Mouse (Mus musculus) lung, embryonic 15.5 days (tissue): ENCODE data around the gene Wtip. TPM values are rescaled to one million over a fixed set of nuclear protein-coding genes. Genes with fewer than 3 reads are reported as not detected.
"Not testable (repeated sequence)": the region's sequence is repeated elsewhere in the genome, so short reads cannot be mapped to it uniquely, and the experiment has no call there.

Source experiments
- ATAC-seq: fragments of 200-750 bp; cut with Nextera tagmentation; 2 replicates; pipeline ENCODE4 v1.8.0; 2017; ENCODE audit warnings: moderate number of reproducible peaks, borderline replicate concordance; ENCODE audit not compliant: low FRiP score, low TSS enrichment; ENCODE audit errors: extremely low read depth
- H3K27ac ChIP-seq: fragments of 300-500 bp; sonication (generic); 2 replicates; pipeline ENCODE4 v1.5.1; 2015; ENCODE audit warnings: moderate library complexity, mild to moderate bottlenecking, inconsistent platforms
- H3K27me3 ChIP-seq: fragments of 300-500 bp; sonication (generic); 2 replicates; pipeline ENCODE4 v1.6.1; 2015; ENCODE audit warnings: inconsistent platforms
- H3K36me3 ChIP-seq: fragments of 300-500 bp; sonication (generic); 2 replicates; pipeline ENCODE4 v1.6.1; 2015; ENCODE audit warnings: inconsistent platforms
- H3K4me1 ChIP-seq: fragments of 300-500 bp; sonication (generic); 2 replicates; pipeline ENCODE4 v1.6.1; 2015; ENCODE audit warnings: inconsistent platforms
- H3K4me2 ChIP-seq: fragments of 300-500 bp; sonication (generic); 2 replicates; pipeline ENCODE4 v1.6.1; 2015; ENCODE audit warnings: inconsistent platforms, mild to moderate bottlenecking, moderate library complexity
- H3K4me3 ChIP-seq: fragments of 300-500 bp; sonication (generic); 2 replicates; pipeline ENCODE4 v1.5.1; 2015; ENCODE audit warnings: mild to moderate bottlenecking, inconsistent platforms
- H3K9ac ChIP-seq: fragments of 300-500 bp; sonication (generic); 2 replicates; pipeline ENCODE4 v1.6.1; 2015; ENCODE audit warnings: inconsistent platforms
- H3K9me3 ChIP-seq: fragments of 300-500 bp; sonication (generic); 2 replicates; pipeline ENCODE4 v1.6.1; 2016; ENCODE audit warnings: inconsistent platforms
- WGBS: fragments of 180-500 bp; shearing (Covaris S2); methylation state at CpG from one replicate; pipeline ENCODE4 v1.1.7; 2015; 5-methylcytosine and 5-hydroxymethylcytosine counted together
- polyA plus RNA-seq: library from polyadenylated mRNA; unstranded; fragments of >200 nt; fragmentation: Nextera tagmentation; extraction: Ambion mirVana; gene quantifications from 2 replicates; pipeline ENCODE4 v1.2.1, GENCODE M21; 2015

Gene Wtip
- polyA plus RNA-seq, 1 experiment from 2014 or later = 8.9 TPM

GRCm38 (mm10) chr7:34109190-34109589 is 23.9 kb downstream of the Wtip start:
- 76% methylated on average over 5 of the region's 5 CpGs for WGBS
- H3K36me3 ChIP-seq = peaks cover 46% of the 10 kb centered on the region
- no peak overlapping the region for H3K4me3 ChIP-seq
- H3K27ac ChIP-seq = no peak overlapping the region
- ATAC-seq = no peak
- no peaks in the 10 kb centered on the region for H3K4me1 ChIP-seq
- H3K9ac ChIP-seq = no peak overlapping the region
- H3K4me2 ChIP-seq = no peak overlapping the region
- H3K9me3 ChIP-seq = no peaks in the 10 kb centered on the region
- H3K27me3 ChIP-seq = no peaks in the 10 kb centered on the region

DNA sequence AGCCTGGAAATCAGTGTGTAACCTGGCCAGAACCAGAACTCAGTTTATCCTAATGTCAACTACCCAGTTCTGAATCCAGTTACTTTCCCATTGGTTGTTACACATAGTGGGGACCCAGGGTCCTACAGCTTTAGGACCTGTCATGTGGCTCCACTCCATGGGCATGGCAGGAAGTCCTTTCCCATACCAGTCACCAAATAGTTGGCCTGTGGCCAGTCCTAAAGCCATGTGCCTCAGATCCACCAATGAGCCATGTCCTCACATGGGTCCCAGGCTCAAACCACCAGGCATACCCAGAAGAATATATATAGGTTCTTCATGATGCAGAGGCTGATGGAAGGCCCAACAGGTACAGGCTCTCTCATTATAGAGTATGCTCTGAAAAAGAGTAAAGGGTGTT is 31.8 kb downstream of the Wtip start:
- H3K4me1 ChIP-seq = no peaks in the 10 kb centered on the region
- H3K9ac ChIP-seq = no peak overlapping the region
- H3K27ac ChIP-seq = no peak overlapping the region
- no peaks in the 10 kb centered on the region for H3K9me3 ChIP-seq
- H3K4me3 ChIP-seq = no peak overlapping the region
- H3K4me2 ChIP-seq = no peak overlapping the region
- ATAC-seq = no peak
- H3K36me3 ChIP-seq = no peaks in the 10 kb centered on the region
- H3K27me3 ChIP-seq = no peaks in the 10 kb centered on the region

DNA sequence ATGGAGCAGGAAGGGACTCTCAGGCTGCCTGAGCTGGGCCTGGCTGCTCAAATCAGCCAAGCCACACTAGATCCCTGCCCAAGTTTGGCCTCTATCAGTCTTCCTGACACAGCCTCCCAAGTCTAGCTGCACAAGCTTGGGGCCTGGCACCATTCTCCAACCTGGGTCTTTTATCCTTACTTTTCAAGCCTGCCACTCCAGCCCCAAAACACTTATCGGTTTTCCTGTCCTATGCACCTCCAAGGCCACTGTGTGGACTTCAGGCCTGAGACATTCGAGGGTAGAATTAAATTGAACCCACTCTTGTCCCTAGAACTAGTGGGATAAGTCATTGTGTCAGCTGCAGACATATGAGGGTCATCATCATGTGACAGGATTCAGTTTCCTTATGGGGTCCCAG is 33.1 kb downstream of the Wtip start:
- Histone ChIP-seq H3K27me3 (no peaks in the 10 kb centered on the region), H3K9ac (no peak overlapping the region), H3K36me3 (no peaks in the 10 kb centered on the region), H3K9me3 (no peaks in the 10 kb centered on the region), H3K4me3 (no peak overlapping the region), H3K27ac (no peak overlapping the region), H3K4me2 (no peak overlapping the region), H3K4me1 (no peaks in the 10 kb centered on the region)
- no peak for ATAC-seq
- WGBS = 70% methylated on average over 2 of the region's 2 CpGs

DNA sequence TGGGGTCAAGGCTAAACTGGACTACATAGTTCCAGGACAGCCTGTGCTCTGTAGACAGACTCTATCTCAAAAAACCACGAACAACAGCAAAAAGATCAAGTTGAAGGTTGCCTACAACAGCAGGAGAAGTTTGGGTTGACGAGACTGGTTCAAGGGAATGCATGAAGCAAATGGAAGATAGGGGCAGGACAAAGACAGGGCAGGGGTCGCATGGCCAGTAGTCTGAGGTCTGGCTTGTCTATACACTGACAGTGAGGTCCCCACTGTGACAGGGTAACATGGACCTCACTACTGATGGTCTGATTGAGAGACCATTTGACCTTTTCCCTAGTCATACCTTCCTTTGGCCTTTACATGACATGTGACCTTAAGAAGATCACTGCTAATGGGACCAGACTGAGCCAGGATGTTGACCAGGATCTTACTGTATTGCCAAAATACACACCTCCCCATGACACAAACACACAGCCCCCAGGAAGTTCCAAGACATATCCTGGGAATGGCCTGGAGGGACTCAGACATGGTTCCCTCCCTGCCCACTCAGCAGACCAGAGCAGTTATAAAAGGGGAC is 38.1 kb downstream of the Wtip start, which contains the start of gene Scgb1b30:
Gene Scgb1b30 (plus strand): TSS at position 521 of the 571 bp plus-strand sequence.
- H3K9me3 ChIP-seq = no peaks in the 10 kb centered on the region
- no peak within 1 kb of the TSS for H3K9ac ChIP-seq
- H3K36me3 ChIP-seq = no peaks in the 10 kb centered on the region
- ATAC-seq = no peak
- 70% methylated on average over 3 of the region's 3 CpGs for WGBS
- no peaks in the 10 kb centered on the region for H3K4me1 ChIP-seq
- H3K27me3 ChIP-seq = no peaks in the 10 kb centered on the region
- no peak within 1 kb of the TSS for H3K4me3 ChIP-seq
- H3K4me2 ChIP-seq = no peak within 1 kb of the TSS
- no peak within 1 kb of the TSS for H3K27ac ChIP-seq

GRCm38 (mm10) chr7:34068132-34068531 is 64.9 kb downstream of the Wtip start:
- H3K9ac ChIP-seq, H3K4me1 ChIP-seq, ATAC-seq, H3K36me3 ChIP-seq, H3K4me2 ChIP-seq, H3K9me3 ChIP-seq, H3K27me3 ChIP-seq, H3K27ac ChIP-seq, H3K4me3 ChIP-seq: not testable (repeated sequence)
- WGBS = 75% methylated on average over 5 of the region's 5 CpGs

Other genes with a start within 250 kb of the Wtip start
- gene Scgb2b26, start 188.2 kb downstream of the Wtip start, polyA plus RNA-seq = not detected in 2 replicates
- not detected in 2 replicates for gene Scgb2b27, start 119.3 kb downstream of the Wtip start, polyA plus RNA-seq
- gene Scgb1b27, start 111.8 kb downstream of the Wtip start, polyA plus RNA-seq = not detected in 2 replicates
- gene Scgb1b30, start 37.8 kb downstream of the Wtip start, polyA plus RNA-seq = not detected in 2 replicates
- 218 and 227 TPM in 2 replicates for gene Uba2, start 36.3 kb upstream of the Wtip start, polyA plus RNA-seq
- 57.6 and 58.1 TPM in 2 replicates for gene Pdcd2l, start 63.4 kb upstream of the Wtip start, polyA plus RNA-seq
- gene Gpi1, start 97.1 kb upstream of the Wtip start, polyA plus RNA-seq = 252 and 264 TPM in 2 replicates
- 0.57 TPM in 1 of 2 replicates, not detected in the other for gene Gm6096, start 117.8 kb upstream of the Wtip start, polyA plus RNA-seq
- gene 4931406P16Rik, start 180.3 kb upstream of the Wtip start, polyA plus RNA-seq = 44.8 and 51.8 TPM in 2 replicates